Mouse (Mus musculus) kidney, adult 2 months (tissue): ENCODE data around the gene Agpat2. TPM values are rescaled to one million over a fixed set of nuclear protein-coding genes. Genes with fewer than 3 reads are reported as not detected.
A peak's percentile ranks its signal among the peaks of the same experiment; 100 is the strongest.

Experiments
- DNase-seq: peaks from one replicate; pipeline ENCODE4 v3.0.0; 2021
- H3K27ac ChIP-seq: fragments of 200-500 bp; 2 replicates; pipeline ENCODE4 v1.5.1; 2012; ENCODE audit warnings: low read depth, low read length, control low read depth, inconsistent platforms; ENCODE audit not compliant: insufficient read depth
- H3K27me3 ChIP-seq: fragments of 200-500 bp; replicated peaks from 2 replicates; pipeline ENCODE4 v1.6.1; 2012; ENCODE audit warnings: mild to moderate bottlenecking, moderate library complexity, low read length, inconsistent platforms; ENCODE audit not compliant: control insufficient read depth, insufficient read depth
- H3K36me3 ChIP-seq: fragments of 200-500 bp; 2 replicates; pipeline ENCODE4 v1.6.1; 2012; ENCODE audit warnings: mild to moderate bottlenecking, moderate library complexity, low read length, inconsistent platforms; ENCODE audit not compliant: control insufficient read depth, insufficient read depth
- H3K4me1 ChIP-seq: fragments of 200-500 bp; 2 replicates; pipeline ENCODE4 v1.6.1; 2011; ENCODE audit warnings: low read length; ENCODE audit not compliant: control insufficient read depth, insufficient read depth
- H3K4me3 ChIP-seq: fragments of 200-500 bp; 2 replicates; pipeline ENCODE4 v1.5.1; 2011; ENCODE audit warnings: mild to moderate bottlenecking, low read depth, low read length, control low read depth; ENCODE audit not compliant: insufficient read depth
- CTCF ChIP-seq: fragments of 200-500 bp; conservative IDR thresholded peaks from 2 replicates; pipeline ENCODE4 v1.5.1; 2011; ENCODE audit warnings: low read depth, mild to moderate bottlenecking, control low read depth, low read length, moderate library complexity, mixed read lengths; ENCODE audit not compliant: insufficient read depth, insufficient read length
- POLR2A ChIP-seq: fragments of 200-500 bp; IDR thresholded peaks from one replicate; pipeline ENCODE4 v1.6.1; 2011; ENCODE audit warnings: low read depth, low read length, control low read depth
- WGBS: fragments of 180-500 bp; shearing (Covaris S2); methylation state at CpG from one replicate; pipeline ENCODE4 v1.1.7; 2018; 5-methylcytosine and 5-hydroxymethylcytosine counted together
- polyA plus RNA-seq: library from polyadenylated mRNA; depleted of rRNA; stranded (reverse); fragments of >200 nt; gene quantifications from 2 replicates; pipeline ENCODE4 v1.2.3, GENCODE M21; 2012

Gene Agpat2
- polyA plus RNA-seq, 1 experiment: 165 TPM

DNA sequence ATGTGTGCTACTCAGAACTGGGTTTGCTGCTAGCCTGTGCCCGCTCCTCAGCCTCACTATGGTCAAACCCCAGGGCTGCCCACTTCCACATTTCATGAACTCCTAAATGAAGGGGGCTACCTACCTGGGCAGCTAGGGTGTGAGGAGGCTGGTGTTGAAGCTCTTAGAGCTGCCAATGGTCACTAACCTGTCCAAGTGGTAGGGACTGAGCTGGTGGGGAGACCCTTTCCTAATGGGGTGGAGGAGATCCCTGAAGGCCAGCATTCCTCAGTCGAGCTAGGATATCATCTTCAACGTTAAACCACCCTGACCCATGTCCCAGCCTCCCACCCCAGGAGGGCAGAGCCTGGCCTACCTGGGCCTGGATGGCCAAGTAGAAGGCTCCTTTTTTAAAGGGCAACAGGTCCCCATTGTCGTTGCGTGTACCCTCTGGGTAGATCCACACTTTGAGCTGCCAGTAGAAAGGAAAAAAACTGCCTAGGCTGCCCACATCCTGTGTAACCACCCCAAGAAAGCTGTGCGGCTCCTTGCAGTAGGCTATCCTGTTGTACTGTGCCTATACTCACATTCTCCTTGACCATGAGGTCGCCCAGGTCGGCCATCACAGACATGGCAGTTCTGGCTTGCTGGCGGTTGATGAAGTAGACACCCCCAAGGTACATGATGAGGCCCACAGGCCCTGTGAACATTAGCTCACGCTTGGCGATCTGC lies 8.3 kb downstream of the Agpat2 start:
- DNase-seq: no peak
- TF ChIP-seq POLR2A (no peak), CTCF (no peak)
- Histone ChIP-seq H3K27me3 (no peaks in the 10 kb centered on the region), H3K36me3 (no peaks in the 10 kb centered on the region; the same call in 1 of the 2 replicates), H3K4me3 (no peak overlapping the region), H3K27ac (peak overlapping the region; percentile 62), H3K4me1 (peaks cover 28% of the 10 kb centered on the region)
- 69% methylated on average over 11 of the region's 11 CpGs for WGBS

DNA sequence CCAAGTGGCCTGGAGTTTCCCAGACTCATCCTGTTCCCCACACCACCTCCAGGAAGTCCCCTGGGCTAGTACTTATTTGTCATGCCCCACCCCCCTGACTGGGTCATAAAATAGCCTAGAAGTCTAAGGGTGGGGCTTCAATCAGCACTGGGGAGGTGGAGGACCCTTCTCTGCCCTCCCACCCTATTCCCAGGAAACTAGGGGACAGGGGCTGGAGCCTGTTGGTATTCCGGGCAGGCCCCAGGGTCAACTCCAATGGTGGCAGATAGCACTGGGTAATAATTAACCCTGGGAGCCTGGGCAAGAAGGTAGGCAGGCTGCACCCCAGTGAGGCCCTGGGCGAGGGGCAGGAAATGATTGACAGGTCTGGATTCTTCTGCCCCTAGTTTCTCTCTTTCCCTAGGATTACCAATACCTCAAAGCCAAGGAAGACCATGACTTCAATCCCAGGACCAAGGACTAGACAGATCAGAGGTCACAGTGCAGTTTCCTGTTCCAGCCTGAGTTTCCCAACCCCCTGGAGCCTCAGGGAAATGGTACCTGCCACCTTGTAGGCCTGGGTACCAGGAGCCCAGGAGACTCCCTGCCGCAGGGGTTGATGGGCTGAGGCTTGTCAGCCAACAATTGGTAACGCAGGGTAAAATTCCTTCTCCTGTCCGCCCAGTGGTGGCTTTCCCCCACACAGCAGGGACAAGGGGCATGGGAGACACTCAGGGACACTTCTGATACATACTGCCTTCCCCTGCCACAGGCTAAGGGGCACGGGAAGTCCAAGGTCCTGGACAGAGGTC lies 9.1 kb downstream of the Agpat2 start:
- WGBS: 27% methylated on average over 6 of the region's 6 CpGs
- peak overlapping the region; percentile 62 for H3K27ac ChIP-seq
- no peak overlapping the region for H3K4me3 ChIP-seq
- H3K36me3 ChIP-seq: no peaks in the 10 kb centered on the region; the same call in 1 of the 2 replicates
- TF ChIP-seq CTCF: 0 out of 2 replicates have a peak, but pooled peaks have one; percentile 5
- no peak for TF ChIP-seq POLR2A
- H3K27me3 ChIP-seq: no peaks in the 10 kb centered on the region
- H3K4me1 ChIP-seq: peaks cover 22% of the 10 kb centered on the region
- peak; percentile 90 for DNase-seq

DNA sequence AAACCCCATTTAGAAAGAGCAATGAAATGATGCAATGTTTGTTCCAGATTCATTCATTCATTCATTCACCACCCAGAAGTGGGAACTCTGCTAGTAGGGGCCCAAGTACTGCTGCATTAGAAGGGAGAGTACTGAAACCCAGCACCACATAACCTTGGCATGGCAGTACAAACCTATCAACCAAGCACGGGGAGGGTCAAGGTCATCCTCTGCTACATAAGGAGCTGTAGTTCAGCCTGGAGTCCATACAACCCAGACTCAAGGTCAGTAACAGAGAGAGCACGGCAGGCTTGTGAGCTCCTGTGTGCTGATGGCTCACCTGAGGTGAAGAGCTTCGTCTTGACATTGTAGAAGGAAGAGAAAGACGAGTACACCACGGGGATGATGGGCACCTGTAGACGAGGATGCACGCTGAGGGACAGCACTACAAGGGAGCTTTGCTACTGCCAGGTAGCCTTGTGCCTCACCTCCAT lies 9.7 kb downstream of the Agpat2 start:
- Histone ChIP-seq H3K4me1 (peaks cover 18% of the 10 kb centered on the region), H3K27me3 (no peaks in the 10 kb centered on the region), H3K27ac (no peak overlapping the region), H3K4me3 (no peak overlapping the region), H3K36me3 (no peaks in the 10 kb centered on the region; the same call in 1 of the 2 replicates)
- TF ChIP-seq POLR2A: no peak
- TF ChIP-seq CTCF: no peak
- DNase-seq: peak; percentile 42
- 64% methylated on average over 7 of the region's 7 CpGs for WGBS

DNA sequence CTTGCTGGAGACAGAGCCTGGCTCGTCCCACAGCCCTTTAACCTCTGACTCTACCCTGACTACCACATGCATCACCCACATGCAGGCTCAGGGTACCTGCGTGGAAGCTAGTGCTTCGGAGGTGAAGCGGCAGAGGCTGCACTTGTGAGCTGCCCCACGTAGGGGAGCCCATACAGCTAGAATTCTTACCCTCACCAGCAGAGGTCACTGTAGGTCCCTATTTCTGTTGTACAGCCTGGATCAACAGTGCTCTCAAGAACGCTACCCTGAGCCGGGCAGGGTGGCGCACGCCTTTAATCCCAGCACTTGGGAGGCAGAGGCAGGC lies 10.2 kb downstream of the Agpat2 start:
- peak; percentile 67 for TF ChIP-seq CTCF
- no peak for TF ChIP-seq POLR2A
- H3K4me1 ChIP-seq: peaks cover 14% of the 10 kb centered on the region
- H3K27ac ChIP-seq: no peak overlapping the region
- 44% methylated on average over 9 of the region's 9 CpGs for WGBS
- no peak overlapping the region for H3K4me3 ChIP-seq
- no peaks in the 10 kb centered on the region for H3K27me3 ChIP-seq
- H3K36me3 ChIP-seq: no peaks in the 10 kb centered on the region; the same call in 1 of the 2 replicates
- peak; percentile 87 for DNase-seq

DNA sequence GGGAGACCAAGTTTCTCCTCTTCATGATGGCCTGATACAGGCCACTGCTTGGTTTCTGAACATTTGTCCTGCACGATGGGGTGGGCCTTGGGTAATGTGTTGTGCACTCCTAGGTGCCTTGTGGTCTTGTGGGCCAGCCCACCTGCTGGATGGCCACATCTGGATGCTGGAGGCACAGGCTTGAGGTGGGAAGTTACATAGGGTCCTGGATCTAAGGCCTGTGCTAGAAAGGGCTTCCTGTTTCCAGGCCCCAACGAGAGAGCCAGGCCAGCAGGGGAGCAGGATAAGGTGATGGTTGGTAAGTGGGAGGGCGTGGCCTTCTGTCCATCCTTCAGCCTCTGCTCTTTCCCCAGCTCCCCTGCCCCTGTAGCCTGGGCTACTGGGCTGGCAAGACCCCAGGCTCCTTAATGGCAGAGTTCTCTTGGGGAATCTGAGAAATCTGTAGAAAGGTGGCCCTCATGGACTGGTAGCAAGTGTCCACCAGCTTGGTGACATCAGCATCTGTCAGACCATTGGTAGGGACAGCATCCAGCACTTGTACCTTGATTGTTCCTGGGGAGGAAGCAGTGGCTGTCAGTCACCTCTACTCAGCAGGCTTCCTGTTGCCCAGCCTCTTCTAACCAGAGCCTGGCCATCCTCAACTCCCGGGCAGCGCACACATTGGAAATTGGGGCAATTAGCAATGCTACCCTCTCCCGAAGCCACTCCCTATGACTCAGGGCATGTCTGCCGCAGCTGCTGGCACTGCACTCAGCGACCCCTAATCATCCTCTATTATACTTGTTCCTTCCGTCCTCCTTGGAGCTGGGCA lies 10.8 kb downstream of the Agpat2 start:
- H3K27me3 ChIP-seq: no peaks in the 10 kb centered on the region
- H3K4me1 ChIP-seq: peaks cover 14% of the 10 kb centered on the region
- peak; percentile 49 for DNase-seq
- no peaks in the 10 kb centered on the region; the same call in 1 of the 2 replicates for H3K36me3 ChIP-seq
- no peak overlapping the region for H3K27ac ChIP-seq
- TF ChIP-seq POLR2A (no peak), CTCF (no peak)
- 59% methylated on average over 9 of the region's 9 CpGs for WGBS
- no peak overlapping the region for H3K4me3 ChIP-seq

DNA sequence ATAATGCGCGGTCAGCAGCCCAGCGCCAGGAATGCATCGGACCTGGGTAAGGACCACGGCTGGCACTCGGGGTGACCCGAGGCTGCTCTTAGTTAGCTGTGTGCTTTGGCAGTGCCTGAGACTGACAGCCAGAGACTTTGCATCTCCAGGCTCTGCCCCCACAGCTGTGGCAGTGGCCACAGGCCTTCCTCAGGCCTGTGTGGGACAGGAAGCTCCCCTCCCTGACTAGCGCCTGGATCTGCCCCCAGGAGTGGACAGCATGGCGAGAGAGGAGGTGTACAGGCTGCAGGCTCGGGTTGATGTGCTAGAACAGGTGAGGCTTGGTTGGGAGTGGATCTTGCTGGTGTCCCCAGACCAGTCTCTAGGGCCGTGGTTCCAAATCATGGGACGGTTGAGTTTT lies 12.8 kb downstream of the Agpat2 start:
- no peak overlapping the region for H3K27ac ChIP-seq
- H3K4me3 ChIP-seq: peak overlapping the region; percentile 47; the same call in 1 of the 2 replicates
- H3K36me3 ChIP-seq: peaks cover 2% of the 10 kb centered on the region; the same call in 1 of the 2 replicates
- H3K27me3 ChIP-seq: no peaks in the 10 kb centered on the region
- 65% methylated on average over 12 of the region's 12 CpGs for WGBS
- peaks cover 14% of the 10 kb centered on the region for H3K4me1 ChIP-seq
- no peak for DNase-seq
- TF ChIP-seq POLR2A (no peak), CTCF (no peak)
